Mouse (Mus musculus) ES-E14 (cell line): ENCODE results near the gene Sumf1. TPM values are rescaled to one million over a fixed set of nuclear protein-coding genes. Genes with fewer than 3 reads are reported as not detected.

Experiments
- DNase-seq: peaks from one replicate; pipeline ENCODE4 v3.0.0-alpha.2; 2013; ENCODE audit warnings: low read depth, low spot score
- H3K27ac ChIP-seq: 2 replicates; pipeline ENCODE4 v1.5.1; 2012; ENCODE audit warnings: low read depth, mild to moderate bottlenecking, low read length, moderate library complexity, mixed read lengths; ENCODE audit not compliant: poor library complexity, insufficient read depth, severe bottlenecking
- H3K36me3 ChIP-seq: 2 replicates; pipeline ENCODE4 v1.6.1; 2012; ENCODE audit warnings: mild to moderate bottlenecking, low read length, moderate library complexity, mixed read lengths; ENCODE audit not compliant: control insufficient read depth, poor library complexity, insufficient read depth, severe bottlenecking
- H3K4me1 ChIP-seq, 2 experiments: fragments of 150-350 bp in 1 of 2; sonication (generic) in 1 of 2; 2 replicates each; pipeline ENCODE4 v1.6.1; 2012; ENCODE audit warnings: low read length in 2 of 2, mild to moderate bottlenecking in 1 of 2, mixed read lengths in 1 of 2; ENCODE audit not compliant: control insufficient read depth in 2 of 2, insufficient read depth in 2 of 2, poor library complexity in 1 of 2
- H3K4me3 ChIP-seq, 2 experiments: fragments of 150-350 bp in 1 of 2; sonication (generic) in 1 of 2; 2 replicates each; pipeline ENCODE4 v1.5.1; 2012; ENCODE audit warnings: low read length in 2 of 2, low read depth in 1 of 2, mild to moderate bottlenecking in 1 of 2, mixed read lengths in 1 of 2; ENCODE audit not compliant: insufficient read depth in 1 of 2, poor library complexity in 1 of 2, severe bottlenecking in 1 of 2
- H3K9ac ChIP-seq: 2 replicates; pipeline ENCODE4 v1.6.1; 2012; ENCODE audit warnings: low read depth, mild to moderate bottlenecking, low read length, mixed read lengths; ENCODE audit not compliant: poor library complexity, insufficient read depth, severe bottlenecking
- H3K9me3 ChIP-seq: fragments of 150-350 bp; sonication (generic); 2 replicates; pipeline ENCODE4 v1.6.1; 2012; ENCODE audit warnings: low read depth, mild to moderate bottlenecking, low read length; ENCODE audit not compliant: control insufficient read depth, insufficient read depth
- CHD2 ChIP-seq: IDR thresholded peaks from 2 replicates; pipeline ENCODE4 v1.6.1; 2014; ENCODE audit warnings: mild to moderate bottlenecking, low read depth, low read length, inconsistent platforms
- HCFC1 ChIP-seq: IDR thresholded peaks from 2 replicates; pipeline ENCODE4 v1.6.1; 2012; ENCODE audit warnings: low read length, inconsistent platforms, borderline replicate concordance; ENCODE audit not compliant: insufficient read depth
- MAFK ChIP-seq: IDR thresholded peaks from 2 replicates; pipeline ENCODE4 v1.6.1; 2014; ENCODE audit warnings: mild to moderate bottlenecking, low read depth, low read length, inconsistent platforms; ENCODE audit not compliant: insufficient read depth
- ZC3H11A ChIP-seq: IDR thresholded peaks from 2 replicates; pipeline ENCODE4 v1.6.1; 2012; ENCODE audit warnings: low read depth, mild to moderate bottlenecking, inconsistent platforms, low read length, borderline replicate concordance
- ZNF384 ChIP-seq: IDR thresholded peaks from 2 replicates; pipeline ENCODE4 v1.6.1; 2012; ENCODE audit warnings: low read depth, low read length, inconsistent platforms
- in situ Hi-C, 2 experiments: fragments of 600-800 bp; cut with MboI; formaldehyde crosslinking; loops; one replicate each; pipeline ENCODE4 v1.15.1; 2025; ENCODE audit warnings: low sequenced_read_pairs in 2 of 2, inconsistent platforms in 1 of 2; ENCODE audit not compliant: unreplicated experiment in 2 of 2
- total RNA-seq: library from RNA; depleted of rRNA; stranded (reverse); fragments of 300-350 nt; gene quantifications from 2 replicates; pipeline ENCODE4 v1.2.3, GENCODE M21; 2012

Sumf1 gene
- total RNA-seq, 1 experiment, result 26.5 TPM

DNA sequence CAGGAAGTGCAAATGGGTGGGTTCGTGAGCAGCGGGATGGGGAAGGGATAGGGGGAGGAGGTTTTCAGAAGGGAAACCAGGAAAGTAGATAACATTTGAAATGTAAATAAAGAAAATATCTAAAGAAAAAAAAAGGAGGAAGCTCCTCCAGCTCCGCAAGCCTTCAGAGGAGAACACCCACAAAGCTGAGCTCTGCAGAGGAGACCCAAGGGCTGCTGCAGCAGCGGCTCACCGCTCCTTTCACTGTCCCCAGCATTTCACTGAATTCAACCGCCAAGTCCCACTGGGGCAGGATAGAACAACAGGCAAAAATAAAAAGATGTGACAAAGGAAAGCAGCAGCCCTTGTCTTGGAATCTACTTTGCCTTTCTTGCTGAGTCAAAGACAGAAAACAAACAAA lies 28.5 kb downstream of the Sumf1 start:
- TF ChIP-seq ZNF384, result no peak
- no peak for TF ChIP-seq MAFK
- TF ChIP-seq ZC3H11A, result no peak
- no peak for TF ChIP-seq HCFC1
- no peak for TF ChIP-seq CHD2
- DNase-seq, result no peak
- Histone ChIP-seq H3K9me3 (no peaks in the 10 kb centered on the region), H3K4me1 (peaks cover 0 to 2% of the 10 kb centered on the region in 2 experiments; a peak in 1 of 4 replicates), H3K36me3 (no peaks in the 10 kb centered on the region; the same call in 1 of the 2 replicates), H3K27ac (no peak overlapping the region), H3K9ac (no peak overlapping the region), H3K4me3 (no peak overlapping the region)
- in situ Hi-C loops, result no loop called here

DNA sequence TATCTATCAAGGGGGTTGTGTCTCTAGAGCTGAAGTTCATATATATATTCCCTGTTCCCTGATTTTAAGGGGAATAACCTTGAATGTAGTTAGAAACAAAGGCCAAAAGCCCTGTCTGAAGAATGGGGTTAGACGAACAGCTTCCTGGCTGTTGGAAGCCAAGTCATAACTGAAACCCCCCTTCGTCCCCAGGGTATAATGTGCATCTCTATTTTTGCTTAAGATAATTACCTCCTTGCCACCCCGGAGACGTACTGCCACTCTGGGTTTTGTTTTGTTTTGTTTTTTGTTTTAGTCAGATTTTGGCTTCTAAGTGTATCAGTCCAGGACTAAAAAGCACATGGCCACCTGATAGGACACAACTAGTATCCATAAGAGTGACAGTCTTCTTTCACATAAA lies 31.1 kb downstream of the Sumf1 start:
- peaks cover 0 to 2% of the 10 kb centered on the region in 2 experiments; a peak in 1 of 4 replicates for H3K4me1 ChIP-seq
- H3K9me3 ChIP-seq, result no peaks in the 10 kb centered on the region
- H3K36me3 ChIP-seq, result no peaks in the 10 kb centered on the region; the same call in 1 of the 2 replicates
- H3K4me3 ChIP-seq, result no peak overlapping the region
- TF ChIP-seq CHD2 (no peak), MAFK (no peak), HCFC1 (no peak), ZC3H11A (no peak), ZNF384 (no peak)
- in situ Hi-C loops, result no loop called here
- no peak overlapping the region for H3K27ac ChIP-seq
- no peak overlapping the region for H3K9ac ChIP-seq
- no peak for DNase-seq

DNA sequence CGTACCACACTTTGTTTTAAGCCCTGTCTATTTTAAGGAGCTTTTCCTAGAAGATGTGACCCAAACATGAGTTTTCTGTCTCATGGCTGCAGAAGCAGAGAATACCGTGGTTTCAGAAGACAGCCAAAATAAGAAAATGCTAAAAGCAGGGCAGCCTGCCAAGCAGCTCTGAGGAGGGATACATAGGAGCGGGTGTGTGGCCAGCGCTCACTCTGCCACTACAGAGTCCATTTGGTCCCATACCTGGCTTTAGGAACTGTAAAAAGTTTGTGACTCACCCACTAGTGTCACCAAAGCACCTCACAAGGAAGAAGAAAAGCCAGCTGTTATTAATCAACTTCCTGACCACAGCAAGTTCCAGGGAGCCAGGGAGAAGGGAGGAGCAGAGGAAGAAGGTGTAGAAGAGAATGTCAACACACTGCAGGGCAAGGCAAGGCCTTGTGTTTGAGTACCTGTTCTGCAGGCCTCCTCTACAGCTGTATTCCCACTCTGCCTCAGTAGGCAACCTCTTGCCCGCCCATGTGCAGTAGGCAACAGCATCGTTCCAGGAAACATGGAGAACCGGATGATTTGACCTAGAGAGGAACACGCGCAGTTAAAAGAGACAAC lies 32.6 kb downstream of the Sumf1 start:
- no peaks in the 10 kb centered on the region for H3K9me3 ChIP-seq
- no peaks in the 10 kb centered on the region; the same call in 1 of the 2 replicates for H3K36me3 ChIP-seq
- no peak overlapping the region for H3K9ac ChIP-seq
- H3K4me1 ChIP-seq, result peaks cover 0 to 2% of the 10 kb centered on the region in 2 experiments; a peak in 1 of 4 replicates
- DNase-seq, result no peak
- no peak for TF ChIP-seq ZNF384
- no peak for TF ChIP-seq CHD2
- no peak for TF ChIP-seq HCFC1
- TF ChIP-seq MAFK, result no peak
- TF ChIP-seq ZC3H11A, result no peak
- no peak overlapping the region for H3K27ac ChIP-seq
- in situ Hi-C loops, result no loop called here
- no peak overlapping the region for H3K4me3 ChIP-seq

DNA sequence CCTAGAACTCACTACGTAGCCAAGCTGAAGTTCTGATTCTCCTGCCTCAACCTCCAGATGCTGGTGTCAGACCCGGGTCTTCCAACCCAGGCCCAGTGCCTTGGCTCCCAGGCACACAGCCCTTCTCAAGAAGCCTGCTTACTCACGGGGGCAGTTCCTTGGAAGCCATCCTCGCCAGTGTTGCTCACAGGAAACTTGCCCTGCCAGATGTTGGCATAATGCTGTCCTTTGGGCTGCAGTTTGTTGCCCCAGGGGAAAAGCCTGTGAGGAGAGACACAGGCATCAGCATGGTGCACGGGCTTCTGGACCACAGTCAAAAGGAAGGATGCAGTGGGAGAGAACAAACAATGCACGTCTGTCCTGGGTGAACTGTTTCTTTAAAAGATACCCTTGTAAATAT lies 33.3 kb downstream of the Sumf1 start:
- H3K9ac ChIP-seq, result no peak overlapping the region
- TF ChIP-seq HCFC1 (no peak), CHD2 (no peak), MAFK (no peak), ZNF384 (no peak), ZC3H11A (no peak)
- in situ Hi-C loops, result no loop called here
- no peak overlapping the region for H3K27ac ChIP-seq
- H3K36me3 ChIP-seq, result no peaks in the 10 kb centered on the region; the same call in 1 of the 2 replicates
- H3K4me1 ChIP-seq, result peaks cover 0 to 2% of the 10 kb centered on the region in 2 experiments; a peak in 1 of 4 replicates
- no peak overlapping the region for H3K4me3 ChIP-seq
- DNase-seq, result no peak
- no peaks in the 10 kb centered on the region for H3K9me3 ChIP-seq

DNA sequence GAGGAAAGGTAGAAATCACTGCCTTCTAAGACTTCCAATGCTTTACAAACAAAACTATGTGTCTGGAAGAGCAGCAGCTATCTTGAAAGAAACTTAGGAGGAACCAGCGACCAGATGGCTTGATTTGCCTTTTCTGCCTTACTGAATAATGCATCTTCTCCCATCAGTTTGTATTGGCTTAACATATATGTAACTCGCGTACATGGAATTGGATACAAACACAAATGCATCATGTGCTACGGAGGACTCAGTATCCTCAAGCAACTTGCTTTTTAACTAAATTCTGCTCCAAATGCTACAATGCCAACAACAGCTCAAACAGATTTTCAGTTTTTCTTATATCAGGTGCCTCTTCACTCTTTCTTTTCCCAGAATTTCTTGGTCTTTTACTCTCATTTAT lies 36.1 kb downstream of the Sumf1 start:
- in situ Hi-C loops, result no loop called here

More for the DNA sequence above, 36.1 kb downstream of the Sumf1 start:
- Histone ChIP-seq H3K4me3 (no peak overlapping the region), H3K4me1 (no peaks in the 10 kb centered on the region), H3K9me3 (no peaks in the 10 kb centered on the region), H3K27ac (no peak overlapping the region), H3K9ac (no peak overlapping the region), H3K36me3 (no peaks in the 10 kb centered on the region; the same call in 1 of the 2 replicates)
- DNase-seq, result no peak
- TF ChIP-seq MAFK (no peak), CHD2 (no peak)
